Mouse (Mus musculus) testis, adult 2 months (tissue): ENCODE results near the gene Gnb1l.

ENCODE experiments used
- CTCF ChIP-seq: fragments of 200-500 bp; IDR thresholded peaks from 2 replicates; pipeline ENCODE4 v1.5.1; 2012; ENCODE audit warnings: low read depth, mild to moderate bottlenecking, inconsistent platforms, low read length, moderate library complexity; ENCODE audit not compliant: control insufficient read depth, insufficient read depth, insufficient replicate concordance
- POLR2A ChIP-seq: fragments of 200-500 bp; IDR thresholded peaks from 2 replicates; pipeline ENCODE4 v1.6.1; 2012; ENCODE audit warnings: low read depth, mild to moderate bottlenecking, inconsistent platforms, low read length, moderate library complexity; ENCODE audit not compliant: control insufficient read depth

- TF ChIP-seq POLR2A: no peak
- no peak for TF ChIP-seq CTCF
Observed at GRCm38 (mm10) chr16:18547891-18548290, 49.4 kb downstream of the Gnb1l start.
